Mouse (Mus musculus): ENCODE results near the gene Cntn6. TPM values are rescaled to one million over a fixed set of nuclear protein-coding genes. Genes with fewer than 3 reads are reported as not detected.
A peak's percentile ranks its signal among the peaks of the same experiment; 100 is the strongest.

Cntn6 gene
- polyA plus RNA-seq (2015; fragmentation: Nextera tagmentation; extraction: Ambion mirVana) = 5.1 and 5.8 TPM in 2 replicates

GRCm38 (mm10) chr6:104492490-104493431 lies at the start of gene Cntn6:
Gene Cntn6, plus strand, starts transcription at chr6:104492790.
- WGBS = 3% methylated on average over 11 of the region's 11 CpGs

DNA sequence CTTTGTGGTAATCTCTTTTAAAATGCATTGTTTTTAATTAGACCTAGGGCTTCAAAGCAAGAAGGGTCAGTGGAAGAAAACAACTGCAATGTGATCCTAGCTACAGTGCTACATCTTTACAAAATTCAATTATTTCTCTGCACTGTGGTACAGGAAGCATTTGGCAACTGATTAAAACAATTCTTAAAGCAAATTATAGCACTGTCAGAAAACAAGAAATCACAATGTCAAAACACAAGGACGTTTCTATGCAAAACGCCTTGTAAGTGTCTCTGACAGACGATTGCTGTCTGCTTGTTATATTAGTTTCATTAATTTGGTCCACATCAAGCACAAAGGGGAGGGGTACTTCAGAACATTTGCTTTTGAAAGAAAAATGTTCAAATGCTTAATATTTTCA lies 48.9 kb upstream of the Cntn6 start:
- no peaks in the 10 kb centered on the region for H3K4me1 ChIP-seq (replicated peaks)
- no peak overlapping the region for H3K4me3 ChIP-seq (replicated peaks)
- ATAC-seq = no peak
- H3K9ac ChIP-seq (replicated peaks) = no peak overlapping the region
- no peak overlapping the region for H3K4me2 ChIP-seq (replicated peaks)
- 81% methylated on average over 3 of the region's 3 CpGs for WGBS
- no peak overlapping the region for H3K27ac ChIP-seq
- H3K27me3 ChIP-seq = no peaks in the 10 kb centered on the region
- H3K9me3 ChIP-seq = no peaks in the 10 kb centered on the region
- no peaks in the 10 kb centered on the region for H3K36me3 ChIP-seq

More at GRCm38 (mm10) chr6:104492490-104493431, at the start of gene Cntn6:
- Histone ChIP-seq H3K36me3 (no peaks in the 10 kb centered on the region), H3K4me2 (replicated peaks) (peak within 1 kb of the TSS; percentile 62), H3K4me3 (replicated peaks) (peak within 1 kb of the TSS; percentile 42), H3K27ac (peak within 1 kb of the TSS; percentile 81), H3K4me1 (replicated peaks) (peaks cover 20% of the 10 kb centered on the region), H3K9me3 (no peaks in the 10 kb centered on the region), H3K27me3 (no peaks in the 10 kb centered on the region), H3K9ac (replicated peaks) (peak within 1 kb of the TSS; percentile 62)
- peak; percentile 94 for ATAC-seq

DNA sequence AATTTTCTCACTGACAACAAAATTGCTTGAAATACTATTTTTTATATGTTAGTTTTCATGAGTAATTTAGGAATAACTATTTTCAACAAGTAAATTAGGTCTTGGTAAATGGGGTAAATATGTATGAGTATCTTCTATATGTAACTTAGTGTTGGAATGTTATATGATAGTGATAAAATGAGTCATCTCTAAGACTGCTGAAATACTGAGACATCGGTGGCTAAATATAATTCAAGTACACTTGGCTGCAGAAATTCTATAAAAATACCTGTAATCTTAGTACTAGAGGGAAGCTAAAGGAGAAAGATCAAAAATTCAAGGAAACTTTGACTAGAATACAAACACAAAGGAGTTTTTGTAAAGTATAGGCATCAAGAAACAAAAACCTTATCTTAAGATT lies 21.9 kb upstream of the Cntn6 start:
- Histone ChIP-seq H3K27ac (no peak overlapping the region), H3K9me3 (no peaks in the 10 kb centered on the region), H3K36me3 (no peaks in the 10 kb centered on the region), H3K9ac (replicated peaks) (no peak overlapping the region), H3K4me1 (replicated peaks) (no peaks in the 10 kb centered on the region), H3K27me3 (no peaks in the 10 kb centered on the region), H3K4me2 (replicated peaks) (no peak overlapping the region), H3K4me3 (replicated peaks) (no peak overlapping the region)
- ATAC-seq = no peak
- 100% methylated on average over 1 of the region's 1 CpGs for WGBS

- Histone ChIP-seq H3K27ac (no peak overlapping the region), H3K27me3 (no peaks in the 10 kb centered on the region), H3K4me3 (replicated peaks) (no peak overlapping the region), H3K9me3 (no peaks in the 10 kb centered on the region), H3K4me2 (replicated peaks) (no peak overlapping the region), H3K9ac (replicated peaks) (no peak overlapping the region), H3K4me1 (replicated peaks) (no peaks in the 10 kb centered on the region), H3K36me3 (no peaks in the 10 kb centered on the region)
- ATAC-seq = no peak
Observed at GRCm38 (mm10) chr6:104479242-104479641, 13.3 kb upstream of the Cntn6 start.

DNA sequence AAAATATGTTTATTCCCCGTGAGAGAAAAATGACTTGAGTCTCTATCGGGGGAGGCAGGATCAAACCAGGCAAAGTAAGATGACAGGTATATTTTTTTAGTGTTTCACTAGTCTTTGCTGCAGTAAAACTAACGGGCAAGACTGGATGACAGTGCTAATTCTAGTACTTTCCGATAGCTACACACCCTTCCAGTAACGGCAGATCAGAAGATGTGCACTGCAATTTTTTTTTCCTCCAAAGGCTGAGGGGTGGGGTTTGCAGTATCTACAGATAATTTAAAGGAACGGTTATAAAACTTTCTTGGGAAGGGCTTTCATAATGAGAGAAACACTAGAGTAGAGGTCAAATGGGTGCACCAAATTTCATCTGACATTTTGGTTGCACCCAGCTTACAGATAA lies 869 bp downstream of the Cntn6 start:
- Histone ChIP-seq H3K27ac (peak overlapping the region; percentile 81), H3K36me3 (no peaks in the 10 kb centered on the region), H3K9ac (replicated peaks) (peak overlapping the region; percentile 62)

DNA sequence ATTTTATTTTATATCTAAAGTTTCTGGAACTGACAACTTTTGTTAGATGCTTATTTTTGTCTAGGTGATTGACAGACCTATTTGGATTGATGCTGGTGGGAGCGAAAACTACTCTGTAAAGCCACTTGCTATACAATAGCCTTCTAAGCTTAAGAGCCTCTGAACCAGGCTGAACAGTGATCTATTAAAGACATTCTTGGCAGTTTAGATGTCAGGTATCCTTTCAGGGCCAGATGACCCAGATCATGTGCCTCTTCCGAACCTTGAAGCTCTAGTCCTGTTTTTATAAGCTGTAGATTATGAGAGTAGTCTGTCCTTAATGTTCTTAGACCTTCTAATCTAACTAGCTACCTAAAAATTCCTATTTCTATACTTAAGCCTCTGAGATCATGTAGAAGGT lies 3.2 kb downstream of the Cntn6 start:
- Histone ChIP-seq H3K9ac (replicated peaks) (no peak overlapping the region), H3K36me3 (no peaks in the 10 kb centered on the region), H3K27me3 (no peaks in the 10 kb centered on the region), H3K27ac (no peak overlapping the region), H3K4me2 (replicated peaks) (no peak overlapping the region), H3K4me3 (replicated peaks) (no peak overlapping the region), H3K4me1 (replicated peaks) (peaks cover 20% of the 10 kb centered on the region), H3K9me3 (no peaks in the 10 kb centered on the region)
- no peak for ATAC-seq
- WGBS = 32% methylated on average over 2 of the region's 2 CpGs

More for the DNA sequence above, 869 bp downstream of the Cntn6 start:
- peak overlapping the region; percentile 62 for H3K4me2 ChIP-seq (replicated peaks)
- H3K4me1 ChIP-seq (replicated peaks) = peaks cover 20% of the 10 kb centered on the region
- H3K4me3 ChIP-seq (replicated peaks) = peak overlapping the region; percentile 42
- H3K9me3 ChIP-seq = no peaks in the 10 kb centered on the region
- no peaks in the 10 kb centered on the region for H3K27me3 ChIP-seq
- ATAC-seq = peak; percentile 46
- 25% methylated on average over 6 of the region's 6 CpGs for WGBS

GRCm38 (mm10) chr6:104563993-104564392 lies 71.4 kb downstream of the Cntn6 start:
- H3K4me1 ChIP-seq (replicated peaks) = no peaks in the 10 kb centered on the region
- no peak for ATAC-seq
- no peaks in the 10 kb centered on the region for H3K9me3 ChIP-seq
- H3K27ac ChIP-seq = no peak overlapping the region
- H3K27me3 ChIP-seq = no peaks in the 10 kb centered on the region
- H3K4me3 ChIP-seq (replicated peaks) = no peak overlapping the region
- no peak overlapping the region for H3K9ac ChIP-seq (replicated peaks)
- H3K4me2 ChIP-seq (replicated peaks) = no peak overlapping the region
- no peaks in the 10 kb centered on the region for H3K36me3 ChIP-seq
- 98% methylated on average over 1 of the region's 1 CpGs for WGBS

DNA sequence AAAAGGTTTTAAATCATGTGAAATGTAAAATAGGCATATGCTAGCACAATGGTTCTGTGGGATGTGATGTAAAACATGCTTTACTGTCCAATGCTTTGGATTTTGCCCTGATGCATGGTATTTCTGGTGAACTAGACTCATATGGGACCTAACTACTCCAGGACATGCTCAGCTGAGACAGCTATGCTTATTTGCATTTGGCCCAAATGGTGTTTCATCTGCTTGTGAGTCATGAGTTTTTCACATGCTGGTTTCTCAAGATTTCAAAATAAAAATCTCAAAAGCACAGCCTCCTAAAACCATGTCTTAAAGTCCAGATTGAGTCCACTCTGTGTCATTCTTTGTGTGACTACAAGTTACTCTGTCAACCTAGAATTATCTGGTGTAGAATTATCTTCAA lies 77.0 kb downstream of the Cntn6 start:
- Histone ChIP-seq H3K4me3 (replicated peaks) (no peak overlapping the region), H3K36me3 (no peaks in the 10 kb centered on the region), H3K9me3 (no peaks in the 10 kb centered on the region), H3K27me3 (no peaks in the 10 kb centered on the region), H3K9ac (replicated peaks) (no peak overlapping the region), H3K27ac (no peak overlapping the region), H3K4me2 (replicated peaks) (no peak overlapping the region), H3K4me1 (replicated peaks) (no peaks in the 10 kb centered on the region)
- ATAC-seq = no peak

- Histone ChIP-seq H3K27me3 (no peaks in the 10 kb centered on the region), H3K4me2 (replicated peaks) (no peak overlapping the region), H3K4me1 (replicated peaks) (no peaks in the 10 kb centered on the region), H3K27ac (no peak overlapping the region), H3K4me3 (replicated peaks) (no peak overlapping the region), H3K9me3 (no peaks in the 10 kb centered on the region), H3K36me3 (no peaks in the 10 kb centered on the region), H3K9ac (replicated peaks) (no peak overlapping the region)
- no peak for ATAC-seq
- WGBS = 79% methylated on average over 3 of the region's 3 CpGs
Observed at GRCm38 (mm10) chr6:104588028-104588427, 95.4 kb downstream of the Cntn6 start.

GRCm38 (mm10) chr6:104600838-104601397 lies 108.3 kb downstream of the Cntn6 start:
- Histone ChIP-seq H3K4me3 (replicated peaks) (no peak overlapping the region), H3K9ac (replicated peaks) (no peak overlapping the region), H3K4me1 (replicated peaks) (no peaks in the 10 kb centered on the region), H3K27ac (no peak overlapping the region), H3K4me2 (replicated peaks) (no peak overlapping the region), H3K36me3 (no peaks in the 10 kb centered on the region), H3K9me3 (no peaks in the 10 kb centered on the region), H3K27me3 (no peaks in the 10 kb centered on the region)
- WGBS = 78% methylated on average over 2 of the region's 2 CpGs
- no peak for ATAC-seq

GRCm38 (mm10) chr6:104602894-104603293 lies 110.3 kb downstream of the Cntn6 start:
- ATAC-seq = no peak

GRCm38 (mm10) chr6:104603371-104603770 lies 110.8 kb downstream of the Cntn6 start:
- Histone ChIP-seq H3K36me3 (no peaks in the 10 kb centered on the region), H3K9ac (replicated peaks) (no peak overlapping the region), H3K4me1 (replicated peaks) (no peaks in the 10 kb centered on the region), H3K27ac (no peak overlapping the region), H3K4me2 (replicated peaks) (no peak overlapping the region), H3K27me3 (no peaks in the 10 kb centered on the region), H3K9me3 (no peaks in the 10 kb centered on the region), H3K4me3 (replicated peaks) (no peak overlapping the region)
- WGBS = 40% methylated on average over 4 of the region's 4 CpGs
- peak; percentile 67 for ATAC-seq

More at GRCm38 (mm10) chr6:104602894-104603293, 110.3 kb downstream of the Cntn6 start:
- H3K9ac ChIP-seq (replicated peaks) = no peak overlapping the region
- H3K36me3 ChIP-seq = no peaks in the 10 kb centered on the region
- no peaks in the 10 kb centered on the region for H3K4me1 ChIP-seq (replicated peaks)
- H3K27me3 ChIP-seq = no peaks in the 10 kb centered on the region
- no peak overlapping the region for H3K4me2 ChIP-seq (replicated peaks)
- H3K27ac ChIP-seq = no peak overlapping the region
- H3K9me3 ChIP-seq = no peaks in the 10 kb centered on the region
- H3K4me3 ChIP-seq (replicated peaks) = no peak overlapping the region
